Mouse (Mus musculus): ENCODE measurements around the gene Tmem163.

- TF ChIP-seq EP300 (optimal IDR thresholded peaks at IDR 0.05) (no peak), CTCF (IDR thresholded peaks at IDR 0.05; ENCODE audit: low read depth) (no peak)
These were observed 69.0 kb downstream of the Tmem163 start for GRCm38 (mm10) chr1:127610378-127610777.

Data from stomach, postnatal 0 days (tissue).